Mouse (Mus musculus) olfactory bulb, adult 2 months (tissue): ENCODE data around the gene Pfkm.
A peak's percentile ranks its signal among the peaks of the same experiment; 100 is the strongest.

Experiments used
- CTCF ChIP-seq: fragments of 200-500 bp; IDR thresholded peaks from 2 replicates; pipeline ENCODE4 v1.5.1; 2012; ENCODE audit warnings: low read depth, mild to moderate bottlenecking, low read length, moderate library complexity; ENCODE audit not compliant: insufficient read depth
- POLR2A ChIP-seq: fragments of 200-500 bp; IDR thresholded peaks from 2 replicates; pipeline ENCODE4 v1.6.1; 2012; ENCODE audit warnings: mild to moderate bottlenecking, low read depth, low read length, moderate library complexity; ENCODE audit not compliant: insufficient read depth

- no peak for TF ChIP-seq CTCF
- TF ChIP-seq POLR2A = peak; percentile 55; the same call in 1 of the 2 replicates
Observed at GRCm38 (mm10) chr15:98145559-98146181, 53.3 kb downstream of the Pfkm start.
